Mouse (Mus musculus): ENCODE measurements around the gene Ppp2r5e. TPM values are rescaled to one million over a fixed set of nuclear protein-coding genes. Genes with fewer than 3 reads are reported as not detected.

The Ppp2r5e gene
- polyA plus RNA-seq, 1 experiment from 2014 or later = 20.5 TPM

DNA sequence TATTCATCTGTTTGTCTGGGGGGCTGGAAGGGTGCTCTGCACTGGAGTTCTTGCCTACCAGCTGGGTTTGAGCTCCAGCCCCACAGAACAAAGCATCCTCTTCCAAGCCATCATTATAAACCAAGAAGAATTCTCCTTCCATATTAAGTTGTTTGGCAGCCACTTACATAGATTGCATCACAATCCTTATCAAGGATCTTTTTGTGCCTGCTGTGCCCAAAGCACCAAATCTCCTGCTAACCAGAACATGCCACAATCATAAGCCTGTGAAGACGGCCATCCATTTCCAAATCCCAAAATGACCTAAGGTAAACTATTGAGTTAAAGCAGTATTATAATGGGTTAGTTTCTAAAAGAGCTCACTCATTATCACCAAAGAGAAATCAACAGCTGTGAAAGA is 25.9 kb downstream of the Ppp2r5e start:
- 66% methylated on average over 1 of the region's 1 CpGs for WGBS
- Histone ChIP-seq H3K27me3 (no peaks in the 10 kb centered on the region), H3K4me2 (no peak overlapping the region), H3K9me3 (no peaks in the 10 kb centered on the region), H3K9ac (no peak overlapping the region), H3K27ac (replicated peaks) (no peak overlapping the region), H3K4me3 (no peak overlapping the region), H3K36me3 (no peaks in the 10 kb centered on the region), H3K4me1 (replicated peaks) (peaks cover 23% of the 10 kb centered on the region)
- no peak for ATAC-seq (ENCODE audit: low FRiP score, low read depth)

GRCm38 (mm10) chr12:75567745-75568144 is 28.3 kb downstream of the Ppp2r5e start:
- no peak overlapping the region for H3K4me2 ChIP-seq
- no peaks in the 10 kb centered on the region for H3K27me3 ChIP-seq
- H3K9ac ChIP-seq = no peak overlapping the region
- no peak overlapping the region for H3K4me3 ChIP-seq
- H3K9me3 ChIP-seq = no peaks in the 10 kb centered on the region
- H3K4me1 ChIP-seq (replicated peaks) = peaks cover 27% of the 10 kb centered on the region
- no peak for ATAC-seq (ENCODE audit: low FRiP score, low read depth)
- H3K27ac ChIP-seq (replicated peaks) = no peak overlapping the region
- H3K36me3 ChIP-seq = no peaks in the 10 kb centered on the region
- 85% methylated on average over 5 of the region's 5 CpGs for WGBS

GRCm38 (mm10) chr12:75565756-75566155 is 30.3 kb downstream of the Ppp2r5e start:
- Histone ChIP-seq H3K4me2 (no peak overlapping the region), H3K27ac (replicated peaks) (no peak overlapping the region), H3K4me3 (no peak overlapping the region), H3K4me1 (replicated peaks) (peaks cover 22% of the 10 kb centered on the region), H3K9me3 (no peaks in the 10 kb centered on the region), H3K27me3 (no peaks in the 10 kb centered on the region), H3K36me3 (no peaks in the 10 kb centered on the region), H3K9ac (no peak overlapping the region)
- no peak for ATAC-seq (ENCODE audit: low FRiP score, low read depth)
- 86% methylated on average over 5 of the region's 5 CpGs for WGBS

DNA sequence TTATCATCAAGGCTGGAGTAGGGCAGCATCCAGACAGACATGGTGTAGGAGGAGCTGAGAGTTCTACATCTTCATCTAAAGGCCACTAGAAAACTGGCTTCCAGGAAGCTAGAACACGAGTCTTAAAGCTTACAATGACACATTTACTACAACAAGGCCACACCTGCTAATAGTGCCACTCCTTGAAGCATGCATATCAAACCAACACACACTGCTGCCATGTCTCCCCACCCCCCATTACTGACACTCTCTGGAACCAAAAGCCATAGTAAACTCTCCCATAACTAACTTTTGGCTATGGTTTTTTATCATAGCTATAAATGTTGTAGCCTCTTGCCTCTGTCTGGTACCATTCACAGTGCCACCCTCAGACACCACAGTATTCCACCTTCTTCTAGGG is 31.5 kb downstream of the Ppp2r5e start:
- 87% methylated on average over 1 of the region's 1 CpGs for WGBS
- Histone ChIP-seq H3K4me1 (replicated peaks) (peaks cover 18% of the 10 kb centered on the region), H3K27me3 (no peaks in the 10 kb centered on the region), H3K4me3 (no peak overlapping the region), H3K36me3 (no peaks in the 10 kb centered on the region), H3K9me3 (no peaks in the 10 kb centered on the region), H3K4me2 (no peak overlapping the region), H3K27ac (replicated peaks) (no peak overlapping the region), H3K9ac (no peak overlapping the region)
- no peak for ATAC-seq (ENCODE audit: low FRiP score, low read depth)

DNA sequence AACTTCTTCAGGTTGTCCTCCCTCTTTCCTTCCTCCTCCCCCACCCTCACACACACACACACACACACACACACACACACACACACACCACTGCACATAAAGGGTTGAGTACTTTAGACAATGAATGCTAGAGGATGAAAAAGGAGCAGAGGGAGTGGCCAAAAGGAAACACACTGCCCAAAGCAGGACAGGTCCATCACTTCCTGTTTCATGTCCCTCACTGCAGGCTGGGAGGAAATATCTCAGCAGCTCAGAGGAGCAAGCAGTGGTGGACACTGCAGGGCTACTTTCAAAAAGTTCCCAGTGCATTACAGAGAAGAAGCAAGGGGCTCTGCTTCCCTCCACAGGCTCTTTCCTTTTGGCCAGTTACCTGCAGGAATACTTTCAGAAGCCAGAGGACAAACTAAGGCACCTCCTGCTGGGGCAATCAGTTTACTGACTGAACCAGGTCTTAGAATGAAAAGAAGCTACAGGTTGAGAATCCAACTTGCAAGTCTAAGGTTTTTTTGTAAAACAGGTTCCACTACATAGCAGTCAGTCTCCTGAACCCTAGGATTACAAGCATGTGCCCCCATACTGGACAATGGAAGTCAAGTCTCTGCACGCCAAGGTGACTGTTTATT is 32.9 kb downstream of the Ppp2r5e start:
- H3K9ac ChIP-seq = no peak overlapping the region
- no peaks in the 10 kb centered on the region for H3K9me3 ChIP-seq
- H3K4me2 ChIP-seq = no peak overlapping the region
- no peak overlapping the region for H3K27ac ChIP-seq (replicated peaks)
- no peak overlapping the region for H3K4me3 ChIP-seq
- no peak for ATAC-seq (ENCODE audit: low FRiP score, low read depth)
- 96% methylated on average over 1 of the region's 1 CpGs for WGBS
- no peaks in the 10 kb centered on the region for H3K27me3 ChIP-seq
- no peaks in the 10 kb centered on the region for H3K36me3 ChIP-seq
- peaks cover 29% of the 10 kb centered on the region for H3K4me1 ChIP-seq (replicated peaks)

DNA sequence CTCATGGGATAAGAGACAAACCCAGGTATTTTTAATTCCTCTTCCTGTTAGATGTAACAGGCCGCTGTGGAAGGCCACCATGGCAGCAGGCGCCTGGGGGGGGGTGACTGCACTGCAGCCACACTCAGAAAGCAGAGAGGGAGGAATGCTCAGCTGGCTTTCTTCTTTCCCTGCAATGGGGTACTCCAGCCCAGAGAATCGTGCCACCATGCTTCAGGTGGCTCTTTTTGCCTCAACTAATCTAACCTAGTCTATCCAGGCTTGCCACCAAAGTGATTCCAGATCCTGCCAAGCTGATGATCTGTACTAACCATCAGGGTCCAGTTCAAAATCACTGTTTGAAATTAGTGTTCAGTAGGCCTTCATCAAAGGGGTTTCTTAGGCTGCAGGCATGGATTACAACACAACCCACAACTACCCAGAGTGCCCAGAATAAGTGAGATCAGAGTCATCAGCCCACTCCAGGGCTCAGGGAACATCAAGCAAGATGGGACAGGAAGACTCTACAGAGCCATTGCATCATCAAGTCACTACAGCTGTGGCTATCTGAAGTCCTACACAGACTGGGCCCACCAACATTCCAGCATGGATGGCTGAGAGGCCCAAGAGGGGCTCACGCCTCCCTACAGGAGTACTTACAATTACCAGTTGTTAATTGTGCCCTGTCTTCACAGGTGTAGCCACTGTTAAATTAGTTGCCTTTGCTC is 35.2 kb downstream of the Ppp2r5e start:
- ATAC-seq (ENCODE audit: low FRiP score, low read depth) = no peak
- Histone ChIP-seq H3K27ac (replicated peaks) (no peak overlapping the region), H3K4me1 (replicated peaks) (peaks cover 44% of the 10 kb centered on the region), H3K9me3 (no peaks in the 10 kb centered on the region), H3K36me3 (no peaks in the 10 kb centered on the region), H3K4me2 (no peak overlapping the region), H3K9ac (no peak overlapping the region), H3K27me3 (no peaks in the 10 kb centered on the region), H3K4me3 (no peak overlapping the region)
- WGBS = 87% methylated on average over 4 of the region's 4 CpGs

DNA sequence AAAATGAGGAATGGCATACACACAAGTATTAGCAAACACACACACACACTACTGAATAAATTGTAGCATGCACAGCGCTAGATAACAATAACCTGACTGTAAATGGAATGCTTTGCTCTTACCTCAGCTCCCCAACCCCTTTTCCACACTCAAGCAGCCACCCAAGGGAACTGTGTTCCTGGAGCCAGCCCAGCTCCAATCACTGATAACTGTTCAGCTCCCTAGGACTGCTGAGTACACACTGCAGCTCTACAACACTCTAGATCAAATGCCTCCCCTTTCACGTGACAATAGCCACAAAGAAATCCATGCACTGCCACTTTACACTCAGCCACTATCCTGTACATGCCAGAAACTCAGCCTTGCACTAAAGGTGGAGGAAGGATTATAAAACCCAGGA is 36.8 kb downstream of the Ppp2r5e start:
- H3K9me3 ChIP-seq = no peaks in the 10 kb centered on the region
- ATAC-seq (ENCODE audit: low FRiP score, low read depth) = no peak
- H3K9ac ChIP-seq = no peak overlapping the region
- peaks cover 41% of the 10 kb centered on the region for H3K4me1 ChIP-seq (replicated peaks)
- no peaks in the 10 kb centered on the region for H3K27me3 ChIP-seq
- H3K36me3 ChIP-seq = no peaks in the 10 kb centered on the region
- WGBS = 54% methylated on average over 2 of the region's 2 CpGs
- H3K4me3 ChIP-seq = no peak overlapping the region
- H3K4me2 ChIP-seq = no peak overlapping the region
- no peak overlapping the region; the same call in 1 of the 2 replicates for H3K27ac ChIP-seq (replicated peaks)

- Histone ChIP-seq H3K4me2 (no peak overlapping the region), H3K9me3 (no peaks in the 10 kb centered on the region), H3K9ac (no peak overlapping the region), H3K4me1 (replicated peaks) (peaks cover 37% of the 10 kb centered on the region), H3K36me3 (no peaks in the 10 kb centered on the region), H3K27me3 (no peaks in the 10 kb centered on the region), H3K4me3 (no peak overlapping the region), H3K27ac (replicated peaks) (peak overlapping the region; percentile 58)
- ATAC-seq (ENCODE audit: low FRiP score, low read depth) = peak; percentile 40
- WGBS = 48% methylated on average over 2 of the region's 2 CpGs
These were observed 38.2 kb downstream of the Ppp2r5e start for GRCm38 (mm10) chr12:75557813-75558212.

- H3K9ac ChIP-seq = no peak overlapping the region
- no peak for ATAC-seq (ENCODE audit: low FRiP score, low read depth)
These were observed 41.0 kb downstream of the Ppp2r5e start for GRCm38 (mm10) chr12:75555032-75555431.

GRCm38 (mm10) chr12:75552296-75552695 is 43.7 kb downstream of the Ppp2r5e start:
- no peak for ATAC-seq (ENCODE audit: low FRiP score, low read depth)
- H3K9me3 ChIP-seq = no peaks in the 10 kb centered on the region
- H3K9ac ChIP-seq = no peak overlapping the region
- no peak overlapping the region for H3K4me2 ChIP-seq
- no peak overlapping the region for H3K27ac ChIP-seq (replicated peaks)
- peaks cover 18% of the 10 kb centered on the region; the same call in 1 of the 2 replicates for H3K4me1 ChIP-seq (replicated peaks)
- H3K4me3 ChIP-seq = no peak overlapping the region
- H3K36me3 ChIP-seq = no peaks in the 10 kb centered on the region
- no peaks in the 10 kb centered on the region for H3K27me3 ChIP-seq
- 83% methylated on average over 3 of the region's 3 CpGs for WGBS

More at GRCm38 (mm10) chr12:75555032-75555431, 41.0 kb downstream of the Ppp2r5e start:
- Histone ChIP-seq H3K4me1 (replicated peaks) (peaks cover 36% of the 10 kb centered on the region), H3K4me3 (no peak overlapping the region), H3K4me2 (no peak overlapping the region), H3K27ac (replicated peaks) (no peak overlapping the region), H3K36me3 (no peaks in the 10 kb centered on the region), H3K27me3 (no peaks in the 10 kb centered on the region), H3K9me3 (no peaks in the 10 kb centered on the region)
- WGBS = 77% methylated on average over 3 of the region's 3 CpGs

GRCm38 (mm10) chr12:75551671-75552070 is 44.4 kb downstream of the Ppp2r5e start:
- Histone ChIP-seq H3K27ac (replicated peaks) (no peak overlapping the region), H3K4me3 (no peak overlapping the region), H3K27me3 (no peaks in the 10 kb centered on the region), H3K9me3 (no peaks in the 10 kb centered on the region), H3K4me1 (replicated peaks) (peaks cover 14% of the 10 kb centered on the region; the same call in 1 of the 2 replicates), H3K36me3 (no peaks in the 10 kb centered on the region), H3K4me2 (no peak overlapping the region), H3K9ac (no peak overlapping the region)
- no peak for ATAC-seq (ENCODE audit: low FRiP score, low read depth)
- WGBS = 90% methylated on average over 5 of the region's 5 CpGs

DNA sequence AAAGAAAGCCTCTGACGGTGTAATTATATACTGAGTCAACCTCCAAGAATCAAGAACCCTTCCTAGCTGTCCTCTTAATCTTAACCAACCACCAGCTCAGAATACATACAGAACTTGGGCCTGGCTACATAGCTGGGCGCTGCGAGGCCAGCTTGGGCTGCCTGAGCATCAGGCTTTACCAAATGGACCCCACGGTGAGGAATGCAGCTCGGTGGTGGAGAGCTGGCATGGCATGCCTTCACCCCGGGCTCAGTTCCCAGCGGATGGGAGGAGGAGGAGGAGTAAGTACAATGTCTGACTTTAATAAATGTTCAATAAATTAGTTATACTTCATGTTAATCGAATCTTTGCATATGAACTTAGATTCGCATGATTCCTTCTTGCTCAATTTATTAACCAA is 47.0 kb downstream of the Ppp2r5e start:
- H3K27me3 ChIP-seq = no peaks in the 10 kb centered on the region
- H3K9me3 ChIP-seq = no peaks in the 10 kb centered on the region
- H3K36me3 ChIP-seq = no peaks in the 10 kb centered on the region
- H3K4me1 ChIP-seq (replicated peaks) = peaks cover 8% of the 10 kb centered on the region; the same call in 1 of the 2 replicates
- H3K27ac ChIP-seq (replicated peaks) = no peak overlapping the region
- no peak overlapping the region for H3K4me3 ChIP-seq
- WGBS = 76% methylated on average over 9 of the region's 9 CpGs
- no peak overlapping the region for H3K9ac ChIP-seq
- no peak overlapping the region for H3K4me2 ChIP-seq
- ATAC-seq (ENCODE audit: low FRiP score, low read depth) = no peak
